Mouse (Mus musculus) right cerebral cortex, postnatal 25 days (tissue): ENCODE data around the gene Elf1.

Source experiments
- DNase-seq: peaks from one replicate; pipeline ENCODE4 v3.0.0; 2022

Gene Elf1

GRCm38 (mm10) chr14:79494349-79494748 lies 13.4 kb downstream of the Elf1 start:
- no peak for DNase-seq

GRCm38 (mm10) chr14:79499326-79499725 lies 18.3 kb downstream of the Elf1 start:
- no peak for DNase-seq

- no peak for DNase-seq
These were observed 19.8 kb downstream of the Elf1 start for GRCm38 (mm10) chr14:79500756-79501155.

GRCm38 (mm10) chr14:79503371-79504075 lies 22.5 kb downstream of the Elf1 start:
- DNase-seq = no peak

- no peak for DNase-seq
These were observed 23.4 kb downstream of the Elf1 start for GRCm38 (mm10) chr14:79504246-79505006.

GRCm38 (mm10) chr14:79506207-79506606 lies 25.2 kb downstream of the Elf1 start:
- no peak for DNase-seq

GRCm38 (mm10) chr14:79507846-79508245 lies 26.9 kb downstream of the Elf1 start:
- DNase-seq = no peak

GRCm38 (mm10) chr14:79508662-79509305 lies 27.8 kb downstream of the Elf1 start:
- DNase-seq = no peak

GRCm38 (mm10) chr14:79511521-79511920 lies 30.5 kb downstream of the Elf1 start:
- DNase-seq = no peak

GRCm38 (mm10) chr14:79513951-79514350 lies 33.0 kb downstream of the Elf1 start:
- DNase-seq = no peak

- DNase-seq = no peak
These were observed 34.1 kb downstream of the Elf1 start for GRCm38 (mm10) chr14:79515100-79515499.

- no peak for DNase-seq
These were observed 34.7 kb downstream of the Elf1 start for GRCm38 (mm10) chr14:79515511-79516242.

- DNase-seq = no peak
These were observed 35.2 kb downstream of the Elf1 start for GRCm38 (mm10) chr14:79516243-79516610.

GRCm38 (mm10) chr14:79516751-79517150 lies 35.8 kb downstream of the Elf1 start:
- DNase-seq = no peak

- DNase-seq = no peak
These were observed 36.3 kb downstream of the Elf1 start for GRCm38 (mm10) chr14:79517185-79517740.

- no peak for DNase-seq
These were observed 37.1 kb downstream of the Elf1 start for GRCm38 (mm10) chr14:79518123-79518522.

- DNase-seq = no peak
These were observed 38.0 kb downstream of the Elf1 start for GRCm38 (mm10) chr14:79518761-79519662.

GRCm38 (mm10) chr14:79519663-79519975 lies 38.6 kb downstream of the Elf1 start:
- no peak for DNase-seq

GRCm38 (mm10) chr14:79520612-79521011 lies 39.6 kb downstream of the Elf1 start:
- no peak for DNase-seq

- DNase-seq = no peak
These were observed 40.1 kb downstream of the Elf1 start for GRCm38 (mm10) chr14:79521056-79521455.

GRCm38 (mm10) chr14:79521471-79522117 lies 40.6 kb downstream of the Elf1 start:
- no peak for DNase-seq
